Mouse (Mus musculus) kidney, adult 10 weeks (tissue): ENCODE results near the gene Igfbp2. TPM values are rescaled to one million over a fixed set of nuclear protein-coding genes. Genes with fewer than 3 reads are reported as not detected.

Experiments
- polyA plus RNA-seq: library from polyadenylated mRNA; stranded (reverse); fragments of 350-450 nt; fragmentation: Illumina TruSeq; extraction: RNeasy Lipid Tissue Mini Kit (QIAGEN cat#74804); gene quantifications from one replicate; pipeline ENCODE4 v1.2.3, GENCODE M21; 2014; ENCODE audit warnings: low read depth, low replicate concordance

Igfbp2 gene
- not detected for polyA plus RNA-seq

DNA sequence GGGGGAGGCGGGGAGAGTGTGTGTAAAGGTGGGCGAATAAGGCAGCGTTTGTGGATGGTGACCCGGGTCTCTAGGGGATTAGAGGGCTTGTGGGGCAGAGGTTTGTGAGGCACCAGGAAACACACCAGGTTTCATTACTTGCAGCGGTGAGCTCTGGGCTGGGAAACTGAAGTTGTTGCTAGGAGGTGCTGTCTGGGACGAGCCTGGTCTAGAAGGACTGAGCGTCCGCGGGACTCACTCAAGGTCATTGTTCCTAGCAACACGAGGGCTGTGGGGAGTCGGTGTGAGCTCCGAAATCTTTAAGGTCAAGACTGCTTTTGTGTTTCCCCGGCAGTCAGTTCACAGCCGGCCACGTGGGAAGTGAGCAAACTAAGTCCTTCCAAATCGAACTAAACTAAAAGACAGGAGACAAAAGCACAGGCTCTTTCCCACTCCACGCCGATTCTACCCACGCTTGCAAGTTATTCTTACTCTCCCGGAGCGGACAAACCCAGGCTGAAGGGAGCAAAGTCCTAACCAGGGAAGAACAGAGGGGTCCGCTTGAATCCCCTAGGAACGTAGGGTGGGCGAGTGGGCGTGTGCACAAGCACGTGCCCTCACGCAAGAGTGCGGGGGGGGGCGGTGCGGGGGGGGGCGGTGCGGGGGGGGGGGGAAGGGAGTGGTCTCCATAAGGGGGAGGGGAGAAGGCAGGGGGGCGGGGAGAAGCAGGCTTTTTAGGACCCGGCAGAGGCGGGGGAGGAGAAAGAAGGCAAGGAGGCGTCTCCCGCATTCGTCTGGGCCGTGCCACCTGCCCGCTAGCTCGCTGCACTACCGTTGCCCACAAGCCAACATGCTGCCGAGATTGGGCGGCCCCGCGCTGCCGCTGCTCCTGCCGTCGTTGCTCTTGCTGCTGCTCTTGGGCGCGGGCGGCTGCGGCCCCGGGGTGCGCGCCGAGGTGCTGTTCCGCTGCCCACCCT is at the start of gene Igfbp2:
Gene Igfbp2, plus strand, starts transcription at position 753 of the 956 bp plus-strand sequence.

DNA sequence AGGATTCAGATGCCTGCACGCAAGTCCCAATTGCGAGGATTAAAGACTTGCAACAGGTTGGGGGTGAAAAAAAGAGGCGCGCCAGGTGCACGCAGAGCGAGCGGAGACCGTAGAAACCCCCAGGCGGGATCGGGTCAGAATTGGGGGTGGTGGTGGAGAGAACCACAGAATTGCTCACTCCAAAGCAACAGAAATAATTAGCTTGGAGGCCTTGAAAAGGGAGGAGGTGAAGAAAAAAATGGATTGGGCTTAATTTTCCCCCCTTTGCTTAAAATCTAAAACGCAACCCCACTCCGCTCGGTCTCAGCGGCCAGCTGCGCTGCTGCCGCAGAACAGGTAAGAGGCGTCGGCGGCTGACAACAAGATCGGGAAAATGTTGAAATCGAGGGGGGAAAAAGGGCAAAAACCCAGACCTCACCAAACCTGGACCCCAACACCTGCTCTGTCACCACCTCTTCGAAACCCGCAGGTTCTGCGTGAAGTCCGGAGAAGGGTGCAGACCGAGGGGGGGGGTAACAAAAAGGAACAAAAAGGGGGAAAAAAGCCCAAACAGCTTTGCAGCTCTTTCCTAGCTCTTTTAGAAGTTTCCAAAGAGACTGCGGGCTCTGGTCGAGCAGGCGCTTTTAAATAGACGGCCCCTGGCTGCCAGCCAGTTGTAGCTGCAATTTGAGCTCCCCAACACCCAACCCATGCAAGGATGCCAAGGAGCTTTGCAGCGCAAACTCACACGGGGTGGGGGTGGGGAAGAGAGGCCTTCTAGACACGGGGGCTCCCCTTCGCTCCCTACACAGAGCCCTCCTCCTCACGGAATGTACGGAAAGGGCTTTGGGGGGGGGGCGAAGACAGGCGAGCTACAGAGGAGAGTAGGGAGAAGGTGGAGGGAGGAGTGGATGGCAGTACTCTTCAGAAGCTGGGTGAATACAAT is 50.2 kb downstream of the Igfbp2 start, which contains the start of gene Igfbp5:
Gene Igfbp5, minus strand, starts transcription at position 598 of the 925 bp plus-strand sequence.

Other genes starting within 250 kb of the Igfbp2 start
- 4.5 TPM for gene Smarcal1, start 241.3 kb upstream of the Igfbp2 start, polyA plus RNA-seq
- not detected for gene Ankar, start 123.9 kb upstream of the Igfbp2 start, polyA plus RNA-seq
- 25.2 TPM for gene Rpl37a, start 113.2 kb upstream of the Igfbp2 start, polyA plus RNA-seq
- 289 TPM for gene Igfbp5, start 50.4 kb downstream of the Igfbp2 start, polyA plus RNA-seq
- not detected for gene Tnp1, start 191.4 kb downstream of the Igfbp2 start, polyA plus RNA-seq